Mouse (Mus musculus): ENCODE measurements around the gene H2-Q1.
"Not testable (repeated sequence)": the region's sequence is repeated elsewhere in the genome, so short reads cannot be mapped to it uniquely, and the experiment has no call there.

The H2-Q1 gene

DNA sequence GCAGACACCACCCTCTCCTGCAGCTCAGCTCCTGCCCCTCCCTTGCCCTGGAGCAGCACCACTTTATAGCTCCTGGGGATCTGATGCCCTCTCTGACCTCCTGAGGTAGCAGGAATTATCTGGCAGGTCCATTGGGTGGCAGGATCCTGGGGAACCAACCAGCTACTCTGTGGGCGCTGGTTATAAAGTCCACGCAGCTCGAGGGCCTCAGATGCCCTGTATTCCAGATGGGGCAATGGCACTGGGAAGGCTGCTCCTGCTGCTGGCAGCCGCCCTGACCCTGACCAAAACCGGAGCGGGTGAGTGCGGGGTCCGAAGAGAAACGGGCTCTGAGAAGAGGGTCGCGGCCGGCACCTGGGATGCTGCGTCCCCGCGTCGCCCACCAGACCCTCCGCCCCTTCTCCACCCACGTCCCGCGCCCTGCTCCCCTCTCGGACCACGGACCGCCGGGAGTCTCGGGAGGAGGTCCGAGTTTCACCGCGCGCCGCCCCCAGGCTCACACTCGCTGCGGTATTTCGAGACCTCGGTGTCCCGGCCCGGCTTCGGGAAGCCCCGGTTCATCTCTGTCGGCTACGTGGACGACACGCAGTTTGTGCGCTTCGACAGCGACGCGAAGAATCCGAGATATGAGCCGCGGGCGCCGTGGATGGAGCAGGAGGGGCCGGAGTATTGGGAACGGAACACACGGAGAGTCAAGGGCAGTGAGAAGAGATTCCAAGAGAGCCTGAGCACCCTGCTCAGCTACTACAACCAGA is at the start of gene H2-Q1:
Gene H2-Q1 (plus strand): TSS at position 79 of the 755 bp plus-strand sequence.
- no peak for DNase-seq (ENCODE audit: low spot score)

DNA sequence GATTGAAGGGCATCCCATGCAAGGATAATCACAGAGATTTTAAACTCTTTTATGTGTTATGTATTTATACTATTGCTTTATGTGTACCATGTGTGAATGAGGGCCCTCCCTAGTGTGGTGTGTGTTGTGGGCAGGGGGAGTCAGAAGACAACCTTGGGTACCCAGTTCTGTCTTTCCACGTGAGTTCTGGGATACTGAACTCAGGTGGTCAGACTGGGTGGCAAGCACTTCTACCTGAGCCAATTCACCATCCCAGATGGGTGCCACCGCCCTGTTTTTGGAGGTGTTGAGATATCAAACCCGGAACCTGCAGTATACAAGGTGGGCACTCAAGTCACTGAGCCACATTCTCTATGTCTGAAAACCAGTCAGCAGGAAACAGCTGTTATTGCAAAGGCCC is 48.0 kb upstream of the H2-Q1 start:
- DNase-seq (ENCODE audit: low spot score): no peak

DNA sequence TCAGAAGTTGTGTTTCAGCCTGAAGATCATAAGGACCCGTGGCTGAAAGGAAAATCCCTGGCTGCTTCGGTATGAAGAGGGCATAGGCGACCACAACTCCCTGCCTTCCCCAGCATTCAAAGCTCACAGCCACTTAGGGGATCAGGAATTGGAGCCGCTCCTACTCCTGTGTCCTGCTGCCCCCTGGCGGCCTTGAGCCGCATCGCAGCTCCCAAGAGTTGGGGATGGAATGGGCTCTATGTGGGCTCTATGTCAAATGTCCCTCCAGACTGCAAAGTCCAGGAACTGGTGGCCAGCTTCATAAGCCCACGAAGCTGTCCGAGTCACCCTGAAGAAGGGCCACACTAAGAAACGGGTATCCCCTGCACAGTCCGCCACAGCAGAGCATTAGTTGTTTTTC is 45.4 kb upstream of the H2-Q1 start:
- DNase-seq (ENCODE audit: low spot score): peak; percentile 89

DNA sequence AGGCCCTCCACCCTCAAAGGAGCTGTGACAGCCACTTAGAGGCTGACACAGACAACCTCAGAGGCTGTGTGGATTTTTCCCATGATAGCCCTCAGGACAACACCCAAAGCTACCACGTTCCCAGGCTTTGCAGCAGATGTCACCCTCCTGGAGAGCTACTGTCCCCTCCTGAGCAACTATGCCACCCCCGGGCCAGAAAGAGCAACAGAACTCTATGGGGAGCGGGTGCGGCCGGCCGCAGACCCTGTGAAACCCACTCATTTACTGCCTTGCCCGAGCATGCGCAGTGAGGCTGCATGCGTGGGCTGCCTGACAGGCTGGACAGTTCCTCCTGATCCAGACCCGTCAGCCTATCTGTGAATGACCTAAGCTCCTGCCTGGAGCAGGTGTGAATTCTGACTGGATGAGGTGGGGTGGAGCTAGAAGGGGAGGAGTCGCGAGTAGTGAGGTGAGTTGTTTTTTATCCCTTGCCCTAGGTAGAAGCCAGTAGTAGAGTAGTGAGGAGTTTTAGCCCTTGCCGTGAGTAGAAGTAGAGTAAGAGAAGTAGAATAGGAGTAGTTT is 43.8 kb upstream of the H2-Q1 start:
- DNase-seq (ENCODE audit: low spot score): no peak

DNA sequence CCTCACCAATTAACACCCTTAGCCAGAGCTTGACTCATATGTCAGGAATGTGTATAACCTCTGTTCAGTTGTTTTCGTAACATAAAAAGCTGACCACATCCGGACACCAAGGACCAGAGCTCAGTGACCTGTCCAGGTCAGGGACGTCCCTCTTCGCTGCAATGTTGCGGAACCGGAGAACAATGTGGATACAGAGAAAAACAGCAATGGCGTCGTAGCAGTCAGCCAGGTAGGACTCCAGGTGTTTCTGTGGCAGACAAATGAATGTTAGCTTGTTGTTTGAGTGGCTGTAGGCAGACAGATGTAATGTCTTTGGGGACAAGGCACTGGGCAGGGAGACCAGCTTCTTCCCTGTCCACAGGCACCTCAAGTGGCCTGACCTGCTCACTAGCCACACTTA is 42.2 kb upstream of the H2-Q1 start:
- DNase-seq (ENCODE audit: low spot score): no peak

DNA sequence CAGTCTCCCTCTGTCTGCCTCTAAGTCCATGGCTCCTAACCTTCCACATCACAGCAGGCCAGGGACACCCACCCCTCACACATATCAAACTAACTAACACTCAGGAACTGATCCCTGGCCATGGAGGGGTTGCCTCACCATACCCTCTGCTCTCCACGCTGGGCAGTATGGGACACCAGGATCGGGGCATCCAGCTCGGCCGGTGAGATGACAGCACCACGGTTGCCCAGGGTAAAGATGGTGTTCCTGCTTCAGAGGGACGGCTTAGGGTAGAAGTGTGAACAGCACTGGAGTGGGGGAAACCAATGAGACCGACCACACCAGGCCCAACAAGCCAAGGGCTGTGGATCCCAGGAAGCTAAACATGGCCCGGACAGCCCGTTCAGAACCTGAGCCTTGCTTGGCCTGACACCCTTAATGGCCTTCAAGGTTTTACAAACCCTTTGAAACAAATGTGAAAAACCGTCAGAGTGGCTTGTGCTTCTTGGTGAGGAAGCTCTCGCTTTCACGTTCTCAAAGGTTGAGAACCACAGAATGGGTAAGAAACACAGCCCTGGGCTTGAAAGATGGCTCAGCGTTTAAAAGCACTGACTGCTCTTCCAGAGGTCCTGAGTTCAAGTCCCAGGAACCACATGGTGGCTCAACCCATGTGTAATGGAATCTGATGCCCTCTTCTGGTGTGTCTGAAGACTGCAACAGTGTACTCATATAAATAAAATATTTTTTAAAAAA is 41.1 kb upstream of the H2-Q1 start:
- no peak for DNase-seq (ENCODE audit: low spot score)

DNA sequence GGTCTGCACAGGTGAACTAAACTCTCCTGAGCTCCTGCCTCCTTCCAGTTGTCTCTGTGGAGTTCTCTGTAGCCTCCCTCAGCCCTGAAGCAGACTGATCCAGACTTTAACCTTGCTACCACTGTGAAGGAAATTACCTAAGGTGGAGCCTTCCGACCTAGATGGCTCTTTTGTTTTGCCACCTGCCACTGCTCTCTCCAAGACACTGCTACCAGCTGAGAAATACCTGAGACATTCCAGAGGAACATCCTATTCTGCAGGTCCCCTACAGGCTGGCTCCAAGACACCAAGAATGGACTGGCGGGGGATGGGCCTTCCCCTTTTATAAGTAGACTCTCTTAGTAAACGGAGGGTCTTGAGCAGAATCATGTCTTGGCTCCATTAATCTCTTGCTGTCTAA is 39.9 kb upstream of the H2-Q1 start:
- DNase-seq (ENCODE audit: low spot score): no peak

DNA sequence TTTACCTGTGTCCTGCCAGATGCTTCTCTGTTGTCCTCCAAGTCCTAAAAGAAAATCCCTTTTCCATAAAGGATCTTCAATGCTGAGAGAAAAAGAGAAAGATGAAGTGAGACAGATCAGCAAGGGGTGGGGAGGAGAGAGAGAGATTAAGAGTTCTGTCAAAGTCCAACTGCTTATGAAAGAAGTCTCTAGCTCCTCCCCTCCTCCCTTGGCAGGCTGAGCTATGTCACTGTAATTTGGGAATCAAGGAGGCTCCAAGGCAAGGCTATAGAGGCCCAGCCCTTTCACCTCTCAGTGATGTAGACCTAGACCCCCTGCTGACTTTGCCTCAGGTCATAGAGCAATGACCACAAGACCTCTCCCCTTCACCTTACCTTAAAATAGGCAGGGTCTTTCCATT is 34.8 kb upstream of the H2-Q1 start:
- no peak for DNase-seq (ENCODE audit: low spot score)

DNA sequence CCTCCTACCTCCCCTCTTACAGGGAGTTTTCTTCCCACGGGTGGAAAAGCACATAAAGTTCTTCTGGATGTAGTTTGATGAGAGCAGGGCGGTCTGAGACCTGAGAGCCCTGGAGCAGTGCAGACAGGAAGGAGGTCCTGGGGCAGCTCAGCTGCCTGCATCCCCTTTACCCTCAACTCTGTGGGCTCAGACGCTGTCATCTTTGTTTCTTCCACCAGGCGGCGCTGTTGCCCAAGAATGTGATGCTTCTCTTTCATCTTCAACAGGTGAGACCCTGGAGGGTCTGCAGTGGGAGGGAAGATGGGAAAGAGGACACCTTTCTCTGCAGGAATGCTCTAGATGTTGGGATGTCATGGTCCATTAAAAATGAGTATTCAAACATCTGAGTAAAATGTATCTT is 24.4 kb upstream of the H2-Q1 start:
- DNase-seq (ENCODE audit: low spot score): peak; percentile 56

DNA sequence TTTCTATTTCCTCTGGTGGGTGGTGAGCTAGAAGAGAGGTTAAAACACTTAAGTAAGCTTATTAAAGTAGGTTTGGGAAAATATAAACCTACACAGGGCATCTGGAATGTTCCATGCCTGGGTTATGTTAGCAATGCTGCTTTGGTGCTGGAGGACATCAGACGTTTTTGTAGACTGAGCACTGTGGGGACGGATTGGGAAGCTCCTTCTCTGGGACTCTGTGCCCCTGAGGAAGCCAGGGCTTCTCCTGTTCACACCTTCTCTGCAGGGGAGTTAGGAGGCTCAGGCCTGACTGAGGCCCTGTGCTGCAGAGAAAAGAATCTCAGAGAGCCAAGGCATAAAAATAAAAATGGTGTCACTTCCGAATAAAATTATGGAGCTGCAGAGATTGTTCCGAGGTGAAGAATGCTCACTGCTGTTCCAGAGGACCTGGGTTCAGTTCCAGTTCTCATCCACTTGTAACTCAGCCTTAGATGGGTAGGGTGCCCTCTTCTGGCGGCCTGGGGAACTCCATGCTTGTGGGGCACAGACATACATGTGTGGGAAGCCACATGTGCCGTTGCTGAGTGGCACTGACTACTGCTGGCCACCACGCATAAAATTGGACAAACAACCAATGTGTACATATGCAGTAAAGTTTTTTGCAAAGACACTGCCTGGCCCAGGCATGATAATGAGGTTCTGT is 19.8 kb upstream of the H2-Q1 start:
- DNase-seq (ENCODE audit: low spot score): not testable (repeated sequence)

DNA sequence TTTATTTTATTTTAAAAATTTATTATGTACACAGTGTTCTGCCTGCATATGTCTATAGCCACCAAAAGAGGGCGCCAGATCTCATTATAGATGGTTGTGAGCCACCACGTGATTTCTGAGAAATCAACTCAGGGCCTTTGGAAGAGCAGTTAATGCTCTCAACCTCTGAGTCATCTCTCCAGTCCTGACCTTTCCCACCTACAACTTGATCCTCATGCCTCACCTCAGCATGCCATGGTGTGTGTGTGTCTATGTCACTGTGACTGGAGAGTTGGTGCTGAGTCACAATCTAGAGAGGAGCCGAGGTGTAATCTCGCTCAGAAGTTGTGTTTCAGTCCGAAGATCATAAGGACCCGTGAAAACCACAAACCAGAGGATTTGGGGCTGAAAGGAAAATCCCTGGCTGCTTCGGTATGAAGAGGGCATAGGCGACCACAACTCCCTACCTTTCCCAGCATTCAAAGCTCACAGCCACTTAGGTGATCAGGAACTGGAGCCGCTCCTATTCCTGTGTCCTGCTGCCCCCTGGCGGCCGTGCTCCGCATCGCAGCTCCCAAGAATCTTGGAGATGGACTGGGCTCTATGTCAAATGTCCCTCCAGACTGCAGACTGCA is 18.5 kb upstream of the H2-Q1 start:
- peak; percentile 93 for DNase-seq (ENCODE audit: low spot score)

DNA sequence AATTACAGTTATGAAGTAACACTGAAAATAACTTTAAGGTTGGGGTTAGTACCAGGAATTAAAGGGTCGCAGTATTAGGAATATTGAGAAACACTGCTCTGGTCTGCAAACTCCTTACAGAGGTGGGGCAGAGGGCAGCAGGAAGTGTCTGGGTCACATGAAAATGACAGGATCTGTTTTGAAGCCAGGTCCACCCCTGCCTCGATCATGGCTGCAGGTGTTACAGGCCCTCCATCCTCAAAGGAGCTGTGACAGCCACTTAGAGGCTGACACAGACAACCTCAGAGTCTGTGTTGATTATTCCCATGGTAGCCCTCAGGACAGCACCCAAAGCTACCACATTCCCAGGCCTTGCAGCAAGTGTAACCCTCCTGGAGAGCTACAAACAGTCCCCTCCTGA is 16.9 kb upstream of the H2-Q1 start:
- no peak for DNase-seq (ENCODE audit: low spot score)

DNA sequence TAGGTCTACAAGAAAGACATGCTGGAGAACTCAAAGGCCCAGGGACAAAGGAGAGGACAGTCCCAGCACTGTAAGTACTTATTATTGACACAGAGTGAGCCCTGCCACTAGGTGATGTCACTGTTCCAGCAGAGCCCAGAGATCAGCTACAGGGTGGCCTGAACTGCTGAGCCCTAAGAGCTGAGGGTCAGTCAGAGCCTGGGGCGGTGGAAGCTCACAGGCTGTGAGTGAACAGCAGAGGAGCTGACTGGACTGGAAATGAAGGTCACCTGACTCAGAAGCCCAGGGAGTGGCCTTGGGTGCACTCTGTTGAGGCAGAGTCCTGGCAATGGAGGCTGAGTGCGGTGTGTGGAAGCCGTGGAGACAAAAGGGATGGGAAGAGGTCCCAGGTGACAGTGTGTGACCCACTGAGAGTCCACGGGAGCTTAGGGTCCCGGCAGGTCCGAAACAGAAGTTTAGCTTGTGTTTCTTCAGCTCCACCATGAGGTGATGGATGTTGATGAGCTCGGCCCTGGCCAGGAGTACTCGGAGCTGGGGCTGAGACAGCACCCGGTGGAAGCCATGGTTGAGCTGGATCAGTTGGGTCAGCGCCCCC is 16.4 kb upstream of the H2-Q1 start:
- no peak for DNase-seq (ENCODE audit: low spot score)

DNA sequence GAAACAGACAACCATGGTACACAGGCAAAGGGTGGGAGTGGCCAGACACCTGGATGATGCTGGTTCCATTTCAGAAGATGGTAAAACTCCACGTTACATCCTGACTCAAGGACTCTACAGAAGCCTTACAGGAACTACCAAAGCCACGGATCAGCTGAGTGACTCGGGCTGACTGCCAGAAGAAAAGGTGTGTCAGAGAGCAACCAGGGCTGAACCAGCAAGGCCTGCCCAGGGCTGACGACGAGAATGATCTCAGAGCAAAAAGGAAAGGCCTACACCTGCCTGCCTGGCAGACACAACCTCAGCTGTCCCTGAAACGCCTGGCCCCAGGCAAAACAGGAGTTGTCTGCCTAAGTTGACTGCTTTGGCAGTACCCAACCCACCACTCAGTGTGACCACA is 15.7 kb upstream of the H2-Q1 start:
- DNase-seq (ENCODE audit: low spot score): no peak

DNA sequence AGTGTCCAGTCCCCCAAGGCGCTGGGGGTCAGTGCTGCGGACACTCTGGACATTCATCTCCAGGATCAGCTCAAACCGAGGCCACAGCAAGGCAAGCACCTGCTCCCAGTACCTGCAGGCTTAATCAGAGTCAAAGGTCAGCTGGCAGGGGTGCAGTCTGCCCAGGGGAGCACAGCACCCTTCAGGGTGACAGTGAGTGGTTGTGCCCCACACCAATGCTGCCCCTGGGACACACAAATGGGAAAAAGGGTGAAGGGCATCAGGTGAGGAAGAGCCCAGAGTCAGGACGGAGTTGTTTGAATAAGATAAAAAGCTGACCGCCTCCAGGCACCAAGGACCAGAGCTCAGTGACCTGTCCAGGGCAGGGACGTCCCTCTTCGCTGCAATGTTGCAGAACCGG is 15.3 kb upstream of the H2-Q1 start:
- DNase-seq (ENCODE audit: low spot score): not testable (repeated sequence)

DNA sequence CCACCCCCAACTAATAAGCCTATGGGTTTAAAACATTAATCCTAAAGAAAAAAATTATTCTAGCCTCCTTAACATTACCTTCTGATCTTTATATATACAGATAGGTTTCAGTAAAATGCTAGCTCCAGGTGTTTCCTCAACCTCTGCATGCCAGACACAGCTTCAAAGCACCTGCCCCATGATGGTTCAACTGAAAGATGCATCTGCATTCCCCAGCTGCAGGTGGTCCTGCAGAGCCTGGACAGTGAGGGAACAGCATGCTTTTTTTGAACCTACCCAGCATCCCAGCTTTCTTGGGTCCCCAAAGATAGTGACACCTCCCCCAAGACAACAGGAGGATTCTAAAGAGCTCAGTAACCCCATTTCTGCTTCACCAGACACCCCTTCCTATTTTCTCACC is 1.5 kb upstream of the H2-Q1 start:
- DNase-seq (ENCODE audit: low spot score): no peak

DNA sequence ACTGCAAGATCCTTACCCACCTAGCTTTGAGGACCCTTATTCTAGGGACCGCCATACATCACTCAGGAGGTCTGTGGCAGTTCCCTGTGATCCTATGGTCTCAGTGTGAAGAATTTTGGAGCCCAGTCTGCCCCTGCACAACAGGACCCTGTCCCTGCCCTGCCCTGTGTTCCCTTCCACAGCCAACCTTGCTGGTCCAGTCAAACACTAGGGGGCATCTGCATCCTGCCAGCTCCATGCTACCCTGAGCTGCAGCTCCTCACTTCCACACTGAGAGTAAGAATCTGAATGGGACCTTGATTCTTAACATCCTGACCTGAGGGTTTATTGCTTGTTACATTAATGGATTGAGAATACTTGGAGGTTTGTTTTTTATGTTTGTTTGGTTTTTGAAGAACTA is 4.9 kb downstream of the H2-Q1 start:
- DNase-seq (ENCODE audit: low spot score): not testable (repeated sequence)

DNA sequence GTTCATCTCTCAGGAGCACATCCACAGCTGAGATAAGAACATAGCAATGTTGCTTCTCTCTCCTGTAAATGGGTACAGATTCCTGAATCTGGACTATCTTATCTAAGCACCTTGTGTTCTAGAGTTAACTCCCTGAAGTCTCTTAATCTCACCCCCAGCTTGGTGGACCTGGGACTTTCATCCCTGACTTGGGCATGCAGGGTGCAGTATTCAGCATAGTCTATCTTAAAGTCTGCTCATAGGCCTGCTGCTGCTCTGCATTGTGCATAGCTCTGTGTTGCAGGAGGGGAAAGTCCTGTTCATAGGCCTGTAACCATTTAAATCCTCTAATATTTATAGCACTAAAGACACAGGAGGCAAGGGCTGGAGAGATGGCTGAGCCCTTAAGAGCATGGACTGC is 5.8 kb downstream of the H2-Q1 start:
- DNase-seq (ENCODE audit: low spot score): not testable (repeated sequence)

DNA sequence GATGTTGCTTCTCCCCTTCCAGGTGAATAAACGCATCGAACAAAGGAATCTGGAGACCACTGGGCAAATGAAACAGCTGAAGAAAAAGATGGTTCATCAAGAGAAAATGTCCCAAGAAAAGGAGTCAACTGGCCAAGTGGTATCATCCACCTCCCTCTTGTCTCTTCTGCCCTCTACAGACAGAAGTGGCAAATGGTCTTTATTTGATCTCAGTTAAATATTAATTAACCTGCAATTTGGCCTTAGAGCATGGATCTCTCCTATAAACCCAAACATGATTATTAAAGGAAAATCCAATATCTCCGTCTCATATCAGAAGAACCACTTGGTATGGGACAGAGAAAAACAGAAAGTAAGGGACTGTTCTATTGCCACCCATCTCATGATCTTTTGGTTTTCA is 9.5 kb downstream of the H2-Q1 start:
- DNase-seq (ENCODE audit: low spot score): not testable (repeated sequence)

DNA sequence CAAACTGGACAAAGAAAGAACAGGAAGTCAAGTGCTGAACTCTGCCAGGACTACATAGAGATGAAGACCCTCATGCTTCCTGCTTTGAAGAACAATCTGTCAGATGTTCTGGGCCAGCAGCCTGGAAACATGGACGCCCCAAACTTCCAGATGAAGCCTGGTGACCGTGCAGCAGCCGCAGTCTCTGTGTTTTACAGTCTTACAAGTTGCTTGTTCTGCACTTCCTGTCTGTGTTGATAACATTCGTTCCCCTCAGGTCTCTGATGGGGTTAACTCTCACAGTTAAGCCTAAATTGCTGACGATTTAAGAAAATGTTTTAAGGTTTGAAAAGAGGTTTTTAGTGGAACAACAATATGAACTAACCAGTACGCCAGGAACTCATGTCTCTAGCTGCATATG is 11.3 kb downstream of the H2-Q1 start:
- not testable (repeated sequence) for DNase-seq (ENCODE audit: low spot score)

DNA sequence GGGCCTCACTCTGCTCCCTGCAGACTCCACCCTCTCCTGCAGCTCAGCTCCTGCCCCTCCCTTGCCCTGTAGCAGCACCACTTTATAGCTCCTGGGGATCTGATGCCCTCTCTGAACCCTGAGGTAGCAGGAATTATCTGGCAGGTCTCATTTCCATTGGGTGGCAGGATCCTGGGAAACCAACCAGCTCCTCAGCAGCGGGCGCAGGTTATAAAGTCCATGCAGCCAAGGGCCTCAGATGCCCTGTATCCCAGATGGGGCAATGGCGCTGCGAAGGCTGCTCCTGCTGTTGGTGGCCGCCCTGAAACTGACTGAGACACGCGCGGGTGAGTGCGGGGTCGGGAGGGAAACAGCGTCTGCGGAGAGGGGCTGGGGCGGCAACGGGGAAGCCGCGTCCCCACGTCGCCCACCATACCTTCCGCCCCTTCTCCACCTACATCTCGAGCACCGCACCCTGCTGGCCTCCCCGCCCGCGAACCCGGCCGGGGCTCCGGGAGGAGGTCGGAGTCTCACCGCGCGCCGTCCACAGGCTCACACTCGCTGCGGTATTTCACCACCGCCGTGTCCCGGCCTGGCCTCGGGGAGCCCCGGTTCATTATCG is 22.0 kb downstream of the H2-Q1 start, which contains the start of gene H2-Q2:
Gene H2-Q2 (plus strand): TSS at position 172 of the 601 bp plus-strand sequence.
- no peak for DNase-seq (ENCODE audit: low spot score)
